Mouse (Mus musculus): ENCODE measurements around the gene Gpr82.

- TF ChIP-seq GATA1 (IDR thresholded peaks at IDR 0.05; ENCODE audit: low read length) (no peak), TAL1 (IDR thresholded peaks at IDR 0.05; ENCODE audit: low read length) (no peak)
Observed at GRCm38 (mm10) chrX:13710174-13710573, 49.0 kb downstream of the Gpr82 start.

Measured in erythroblast, embryonic 14.5 days (primary cell).